Mouse (Mus musculus): Measurements from ENCODE around the gene Aftph. TPM values are rescaled to one million over a fixed set of nuclear protein-coding genes. Genes with fewer than 3 reads are reported as not detected.
"Not testable (repeated sequence)": the region's sequence is repeated elsewhere in the genome, so short reads cannot be mapped to it uniquely, and the experiment has no call there.

Gene Aftph
- 10 to 100 TPM; 77.2 to 77.3 TPM for total RNA-seq (2021)

DNA sequence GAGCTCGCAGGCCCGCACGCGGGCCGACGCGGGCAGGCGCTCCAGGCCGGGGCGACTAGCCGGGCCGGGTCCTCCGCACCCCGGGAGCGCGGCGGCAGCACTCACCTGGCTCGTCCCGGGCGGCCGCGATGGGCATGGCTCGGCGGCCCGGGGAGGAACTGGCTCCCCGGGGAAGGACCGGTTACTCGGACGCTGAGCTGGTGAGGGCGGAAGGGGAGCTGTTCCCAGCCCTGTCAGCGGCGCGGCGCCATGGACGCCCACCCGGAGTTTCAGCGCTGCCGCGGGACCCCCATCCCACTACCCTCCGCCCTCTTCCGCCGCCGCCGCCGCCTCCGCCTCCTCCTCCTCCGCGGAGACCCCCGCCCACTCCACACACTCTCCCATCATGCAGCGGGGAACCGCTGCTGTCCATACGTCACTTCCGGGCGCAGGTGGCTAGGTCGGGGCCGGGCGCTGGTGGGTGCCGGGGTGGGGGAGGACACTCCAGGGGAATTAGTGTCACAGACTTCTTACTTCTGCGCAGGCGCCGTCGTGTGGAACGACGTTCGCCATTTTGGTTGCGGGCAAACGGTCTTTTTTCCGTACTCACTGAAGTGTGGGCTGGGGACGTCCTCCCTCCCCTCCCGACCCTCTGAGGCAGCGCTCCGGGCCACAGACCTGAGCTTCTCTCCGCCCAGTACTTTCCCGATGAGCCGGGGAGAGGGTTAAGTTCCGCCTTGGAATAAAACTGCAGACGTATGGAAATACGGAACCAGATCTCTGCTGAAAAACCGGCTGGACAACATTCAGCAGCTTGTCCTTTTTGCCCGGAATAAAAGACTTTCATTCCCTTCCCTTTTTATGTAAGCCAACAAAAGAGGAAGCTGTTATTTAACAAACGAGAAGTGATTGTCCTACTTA lies at the start of gene Aftph:
Aftph (minus strand) TSS at position 389 of the 900 bp plus-strand sequence.
- peak; percentile 93 to 95 for DNase-seq (ENCODE audit: extremely low spot score in 1 of 2, low spot score in 1 of 2)

DNA sequence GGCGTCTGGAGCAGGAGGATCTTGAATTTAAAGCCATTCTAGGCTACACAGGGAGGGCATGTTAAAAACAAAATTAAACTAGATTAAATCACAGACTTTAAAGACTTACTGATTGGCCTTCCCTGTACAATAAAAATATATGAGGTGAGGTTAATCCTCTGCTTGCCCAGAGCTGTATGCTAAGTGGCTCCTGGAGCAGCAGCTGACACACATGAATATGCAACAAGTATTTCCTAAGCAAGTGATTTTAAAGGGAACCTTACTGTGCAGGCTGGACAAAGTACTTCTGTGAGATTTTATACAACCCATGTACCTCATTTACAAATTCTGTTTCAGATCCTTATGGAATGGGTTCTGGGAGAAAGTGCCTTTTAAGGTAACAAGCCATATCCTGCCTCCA lies 47.6 kb upstream of the Aftph start:
- no peak for DNase-seq (ENCODE audit: extremely low spot score in 1 of 2, low spot score in 1 of 2)

DNA sequence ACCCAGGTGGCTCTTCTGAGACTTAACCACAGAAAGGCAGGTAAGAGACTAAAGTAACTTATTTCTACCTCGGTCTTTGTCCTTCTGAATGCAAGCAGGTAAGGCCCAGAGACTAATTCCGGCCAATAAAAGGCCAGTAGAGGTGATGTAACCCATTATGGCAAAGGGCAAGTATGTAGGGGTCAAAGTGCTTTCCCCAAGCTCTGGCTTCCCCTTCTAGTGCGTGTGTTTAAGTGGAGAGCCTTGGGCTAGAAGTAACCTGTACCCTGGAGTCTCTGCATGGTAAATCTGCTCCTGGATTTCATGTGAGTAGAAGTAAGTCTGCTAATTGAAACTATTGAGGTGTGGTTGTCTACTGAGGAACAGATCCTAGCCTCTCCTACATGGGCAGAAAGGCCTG lies 46.7 kb upstream of the Aftph start:
- DNase-seq (ENCODE audit: extremely low spot score in 1 of 2, low spot score in 1 of 2), result no peak

DNA sequence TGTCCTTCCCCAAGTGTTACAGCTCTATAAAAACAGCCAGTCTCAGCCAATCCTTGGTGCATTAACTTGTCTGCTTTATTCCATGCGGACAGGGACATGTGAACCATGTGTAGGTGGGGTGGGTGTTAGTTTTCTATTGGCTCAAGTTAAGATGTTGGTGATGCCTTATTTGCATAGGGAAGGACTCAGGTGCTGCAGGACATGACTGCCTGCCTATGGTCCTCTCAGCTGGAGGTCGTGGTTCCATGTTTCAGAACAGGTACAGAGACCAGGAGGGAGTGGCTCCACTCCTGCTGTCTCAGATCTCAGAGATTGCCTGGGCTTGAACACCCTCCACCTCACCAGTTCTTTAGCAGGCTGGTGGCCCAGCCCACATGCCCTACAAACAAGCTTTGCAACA lies 44.8 kb upstream of the Aftph start:
- DNase-seq (ENCODE audit: extremely low spot score in 1 of 2, low spot score in 1 of 2), result no peak

DNA sequence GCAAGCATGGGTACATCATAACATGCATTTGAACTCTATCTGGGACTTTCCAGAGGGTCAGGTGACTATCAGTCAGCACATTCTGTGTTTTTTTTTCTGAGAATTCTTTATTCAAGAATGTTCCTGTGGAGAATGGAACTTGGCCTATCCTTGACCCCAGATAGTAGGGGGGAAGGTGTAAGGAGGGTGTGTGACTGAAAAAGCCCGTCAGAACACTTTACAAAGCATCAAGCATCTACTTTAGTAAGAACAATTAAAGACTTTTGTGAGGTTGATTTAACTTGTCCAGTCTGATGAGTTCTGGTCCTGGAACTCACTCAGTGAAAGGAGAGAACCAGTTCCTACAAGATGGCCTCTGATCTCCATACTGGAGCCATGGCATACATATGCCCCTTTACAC lies 43.8 kb upstream of the Aftph start:
- no peak for DNase-seq (ENCODE audit: extremely low spot score in 1 of 2, low spot score in 1 of 2)

DNA sequence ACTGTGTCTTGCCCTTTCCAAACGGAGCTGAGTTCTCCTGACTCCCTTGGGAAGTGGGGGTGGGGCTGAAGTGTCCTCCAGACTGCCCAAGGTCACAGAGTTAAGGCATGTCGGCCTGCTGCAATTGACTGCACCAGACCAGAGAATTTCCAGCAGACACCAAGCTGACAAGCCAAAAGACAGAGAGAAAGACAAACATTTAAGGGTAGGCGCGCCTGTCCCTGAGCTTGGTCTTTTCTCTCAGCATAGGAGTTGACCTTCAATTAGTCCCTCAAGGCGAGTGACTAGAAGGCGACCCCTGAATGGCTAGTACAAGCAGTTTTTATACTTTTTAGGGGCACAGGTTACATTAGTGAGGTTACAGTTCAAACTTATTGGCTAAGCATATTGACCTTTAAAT lies 43.4 kb upstream of the Aftph start:
- no peak for DNase-seq (ENCODE audit: extremely low spot score in 1 of 2, low spot score in 1 of 2)

DNA sequence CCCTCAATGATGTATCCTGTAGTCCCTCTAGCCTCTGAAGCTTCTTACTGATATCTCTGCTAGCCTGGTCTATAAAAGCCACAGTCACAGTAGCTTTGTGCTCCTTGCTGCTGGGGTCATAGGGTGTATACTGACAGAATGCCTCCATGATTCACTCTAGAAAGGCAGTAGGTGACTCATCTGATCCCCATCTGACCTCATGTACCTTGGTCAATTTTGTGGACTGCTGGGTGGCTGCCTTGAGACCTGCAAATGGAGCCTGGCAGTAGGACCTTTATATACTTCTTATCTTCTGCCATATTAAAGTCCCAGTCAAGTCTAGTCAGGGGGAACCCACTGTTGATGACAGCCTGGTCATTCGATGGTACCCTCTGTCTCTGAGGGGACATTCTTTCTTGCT lies 42.1 kb upstream of the Aftph start:
- DNase-seq (ENCODE audit: extremely low spot score in 1 of 2, low spot score in 1 of 2), result no peak

DNA sequence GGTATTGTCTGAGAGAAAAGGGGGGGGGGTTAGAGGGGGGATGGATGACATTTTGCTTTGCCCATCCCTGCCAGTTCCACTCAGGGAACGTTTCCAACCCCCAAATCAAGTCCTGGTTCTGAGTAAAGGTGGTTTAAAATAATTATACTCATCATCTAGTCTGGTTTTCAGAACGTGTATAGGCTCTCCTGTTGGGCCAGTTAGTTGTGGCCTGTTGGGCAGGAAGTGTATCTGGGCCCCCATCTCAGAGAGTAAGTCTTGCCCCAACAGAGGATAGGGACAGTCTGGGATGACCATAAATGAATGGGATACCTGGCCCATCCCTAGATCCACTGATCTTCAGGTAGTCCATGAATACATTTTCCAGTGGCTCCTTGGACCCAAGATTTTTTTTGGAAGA lies 41.2 kb upstream of the Aftph start:
- no peak for DNase-seq (ENCODE audit: extremely low spot score in 1 of 2, low spot score in 1 of 2)

DNA sequence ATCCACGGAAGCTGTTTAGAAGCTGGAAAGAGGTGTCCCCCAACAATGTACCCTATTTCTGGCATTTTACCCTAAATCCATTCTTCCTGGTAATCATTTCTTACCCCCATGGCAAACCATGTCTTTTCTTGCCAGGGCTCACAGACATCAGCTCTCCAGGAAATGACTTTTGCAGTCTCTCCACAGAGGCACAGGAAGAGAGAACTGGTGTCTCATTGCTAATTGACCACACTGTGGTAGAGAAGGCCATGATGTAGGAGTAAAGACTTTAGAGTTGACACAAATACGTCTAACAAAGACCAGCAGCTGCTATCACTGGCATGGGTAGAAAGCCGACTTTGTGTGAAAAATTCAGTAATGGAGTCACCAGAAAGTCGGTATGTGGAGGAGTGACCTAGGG lies 38.9 kb upstream of the Aftph start:
- no peak for DNase-seq (ENCODE audit: extremely low spot score in 1 of 2, low spot score in 1 of 2)

DNA sequence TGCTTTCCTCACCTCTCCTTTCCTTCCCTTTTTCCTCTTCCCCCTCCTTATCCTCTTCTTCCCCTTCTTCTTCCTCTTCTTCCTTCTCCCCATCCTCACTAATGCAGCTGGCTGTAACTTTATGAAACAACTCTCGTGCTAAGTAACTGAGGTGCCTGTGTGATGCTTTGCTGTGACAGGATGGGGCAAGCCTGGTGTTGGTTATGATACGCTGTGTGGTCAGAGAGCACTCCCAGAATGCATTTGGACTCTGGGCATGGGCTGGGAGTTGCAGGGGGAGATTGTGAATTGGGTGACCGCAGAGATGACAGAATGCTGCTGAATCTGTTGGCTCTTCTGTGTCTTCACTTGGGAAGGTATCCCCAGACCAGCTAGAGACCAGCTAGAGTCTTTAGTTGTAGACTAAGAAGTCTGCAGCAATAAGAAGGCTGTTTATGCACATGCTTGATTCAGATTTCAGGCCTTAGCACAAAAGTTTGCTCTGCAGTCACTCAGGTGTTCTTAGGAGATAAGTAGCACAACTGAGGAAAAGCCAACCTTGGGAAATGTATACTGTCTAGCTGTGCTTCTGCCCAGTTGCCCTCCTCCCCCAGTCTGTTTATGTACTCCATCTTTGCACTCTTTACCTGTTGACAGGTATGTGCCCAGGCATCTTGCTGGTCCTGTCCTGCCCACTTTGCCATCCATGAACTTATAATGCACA lies 37.6 kb upstream of the Aftph start:
- no peak for DNase-seq (ENCODE audit: extremely low spot score in 1 of 2, low spot score in 1 of 2)

DNA sequence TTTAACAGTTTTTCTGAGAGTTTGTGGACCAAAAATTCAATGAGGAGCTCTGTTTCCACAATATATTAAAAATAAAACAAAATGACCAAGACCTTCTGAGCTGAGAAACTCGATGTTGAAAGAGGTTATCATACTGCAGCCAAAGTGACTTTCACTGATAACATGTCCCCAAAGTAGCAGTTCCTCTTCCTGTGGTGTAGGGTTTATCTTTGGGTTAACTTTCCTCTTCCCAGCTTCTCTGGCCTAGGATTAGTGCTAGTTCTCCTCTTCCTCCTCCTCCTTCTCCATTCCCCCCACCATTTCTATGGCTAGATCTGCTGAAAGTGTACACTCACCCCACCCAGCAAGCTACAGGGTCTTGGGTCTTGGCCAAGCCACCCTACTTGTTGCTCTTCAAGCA lies 36.9 kb upstream of the Aftph start:
- no peak for DNase-seq (ENCODE audit: extremely low spot score in 1 of 2, low spot score in 1 of 2)

DNA sequence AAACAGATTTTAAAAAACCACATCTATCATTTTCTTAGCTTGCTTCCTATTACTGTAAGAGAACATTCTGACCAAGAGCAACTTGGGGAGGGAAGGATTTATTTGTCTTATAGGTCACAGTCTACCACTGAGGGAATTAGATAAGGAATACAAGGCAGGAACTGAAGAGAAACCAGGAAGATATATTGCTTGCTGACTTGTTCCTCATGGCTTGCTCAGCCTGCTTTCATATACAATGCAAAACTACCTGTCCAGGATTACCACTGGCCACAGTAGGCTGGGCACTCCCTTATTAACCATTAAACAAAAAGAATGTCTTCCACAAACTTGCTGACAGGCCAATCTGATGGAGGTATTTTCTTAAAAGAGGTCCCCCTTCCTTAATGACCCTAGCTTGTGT lies 35.3 kb upstream of the Aftph start:
- DNase-seq (ENCODE audit: extremely low spot score in 1 of 2, low spot score in 1 of 2), result no peak

DNA sequence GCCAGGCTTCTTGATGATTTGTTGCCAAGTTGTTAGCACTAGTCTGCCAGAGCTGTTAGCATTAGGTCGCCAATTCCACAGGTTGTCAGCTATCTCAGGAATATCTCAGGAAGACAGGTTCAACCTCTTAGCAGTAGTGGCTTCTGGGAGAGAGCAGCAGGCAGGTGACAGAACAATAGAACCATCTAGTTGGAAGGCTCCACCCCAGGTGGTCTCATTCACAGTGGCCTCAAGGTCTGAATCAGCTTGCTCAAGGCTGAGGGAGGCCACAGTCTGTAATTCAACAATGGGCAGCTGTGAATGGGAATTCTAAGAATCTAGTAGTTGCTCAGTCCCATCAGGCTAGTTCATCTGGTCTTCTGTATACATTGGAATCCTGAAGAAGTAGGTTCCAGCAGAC lies 31.3 kb upstream of the Aftph start:
- no peak for DNase-seq (ENCODE audit: extremely low spot score in 1 of 2, low spot score in 1 of 2)

DNA sequence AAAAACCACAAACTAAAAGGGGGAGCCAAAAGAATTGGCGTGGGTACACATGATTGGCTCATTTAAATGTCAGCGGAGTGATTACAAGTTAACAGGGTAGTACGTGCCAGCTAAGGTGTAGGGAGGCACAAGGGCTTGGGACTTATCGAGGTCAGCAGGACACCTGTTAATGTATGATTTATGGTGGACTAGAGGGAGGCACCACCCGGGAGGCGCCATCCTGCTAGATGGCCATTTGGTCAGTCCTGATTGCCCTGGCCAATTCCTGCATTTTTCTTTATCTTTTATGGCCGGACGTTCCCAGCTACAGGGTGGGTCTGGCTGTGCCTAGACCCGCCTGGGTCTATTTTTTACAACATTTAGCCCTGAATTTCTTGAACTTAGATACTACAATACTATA lies 30.4 kb upstream of the Aftph start:
- not testable (repeated sequence) for DNase-seq (ENCODE audit: extremely low spot score in 1 of 2, low spot score in 1 of 2)

DNA sequence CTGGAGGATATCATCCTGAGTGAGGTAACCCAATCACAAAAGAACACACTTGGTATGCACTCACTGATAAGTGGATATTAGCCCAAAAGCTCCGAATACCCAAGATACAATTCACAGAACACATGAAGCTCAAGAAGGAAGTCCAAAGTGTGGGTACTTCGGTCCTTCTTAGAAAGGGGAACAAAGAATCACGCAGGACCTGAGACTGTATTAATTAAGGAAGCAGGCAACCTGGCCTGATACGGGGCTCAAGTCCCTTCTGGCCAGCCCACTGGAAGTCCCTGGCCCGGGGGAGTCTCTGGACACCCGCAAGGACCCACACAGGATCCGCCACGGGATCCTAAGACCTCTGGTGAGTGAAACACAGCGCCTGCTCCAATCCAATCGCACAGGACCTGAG lies 20.6 kb upstream of the Aftph start:
- not testable (repeated sequence) for DNase-seq (ENCODE audit: extremely low spot score in 1 of 2, low spot score in 1 of 2)

DNA sequence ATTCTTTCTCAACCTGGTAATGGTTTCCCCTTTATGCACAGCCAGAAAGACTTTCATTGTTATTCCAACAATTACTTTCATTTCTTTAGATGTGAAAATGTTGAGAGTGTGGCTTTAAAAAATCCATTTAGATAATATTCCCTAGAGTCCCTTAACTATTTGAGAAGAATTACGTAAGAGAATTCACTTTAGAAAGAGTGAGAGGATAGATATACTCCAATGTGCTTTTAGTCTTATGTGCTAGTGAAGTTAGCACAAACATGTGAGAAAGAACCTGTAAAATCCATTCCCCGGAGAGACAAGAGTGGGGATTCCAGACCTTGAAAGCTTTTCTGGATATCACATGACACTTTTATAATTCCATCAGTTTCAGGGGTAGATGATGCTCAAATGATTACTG lies 9.2 kb upstream of the Aftph start:
- DNase-seq (ENCODE audit: extremely low spot score in 1 of 2, low spot score in 1 of 2), result no peak

DNA sequence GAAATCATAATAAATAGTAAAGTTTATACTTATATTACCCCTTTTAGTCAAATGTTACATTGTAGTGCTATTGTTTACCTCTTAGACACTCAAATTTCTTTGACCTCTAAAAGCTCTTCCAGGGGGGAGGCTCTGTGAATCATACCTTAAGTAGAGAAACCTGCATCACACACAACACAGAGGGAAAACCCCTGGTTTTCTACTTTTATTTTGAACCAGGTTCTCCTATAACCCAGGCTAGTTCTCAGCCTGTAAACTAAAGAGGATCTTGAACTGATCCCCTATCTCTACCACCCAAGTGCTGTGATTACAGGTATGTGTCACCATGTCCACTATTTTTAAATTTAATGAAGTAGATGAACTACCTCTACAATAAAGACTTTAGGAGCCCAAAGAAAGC lies 2.0 kb upstream of the Aftph start:
- no peak for DNase-seq (ENCODE audit: extremely low spot score in 1 of 2, low spot score in 1 of 2)

DNA sequence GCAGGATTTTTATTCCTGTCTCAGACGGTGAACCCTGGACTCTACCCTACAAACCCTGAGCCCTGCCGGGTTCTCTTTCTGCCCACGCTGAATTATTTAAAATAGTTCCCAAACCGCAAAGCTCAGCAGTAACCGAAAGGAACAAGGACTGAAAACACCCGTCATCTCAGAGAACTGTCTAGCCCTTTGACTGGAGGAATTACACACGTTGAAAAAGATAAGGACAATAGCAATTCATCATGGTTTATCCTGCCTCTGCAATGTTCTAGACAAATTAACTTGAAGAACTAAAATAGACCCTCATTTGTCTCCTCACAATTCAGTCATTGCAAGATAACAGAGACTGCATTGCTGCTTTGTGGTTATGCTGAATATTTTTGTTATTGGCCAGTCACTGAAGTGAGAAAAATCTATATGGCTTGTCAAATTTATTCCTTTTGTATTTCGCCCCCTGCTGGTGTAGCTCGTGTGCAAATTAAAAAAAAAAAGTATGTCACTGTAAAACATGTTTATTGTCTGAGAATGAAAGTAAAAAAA lies 1.0 kb upstream of the Aftph start:
- DNase-seq (ENCODE audit: extremely low spot score in 1 of 2, low spot score in 1 of 2), result peak; percentile 31 to 66

DNA sequence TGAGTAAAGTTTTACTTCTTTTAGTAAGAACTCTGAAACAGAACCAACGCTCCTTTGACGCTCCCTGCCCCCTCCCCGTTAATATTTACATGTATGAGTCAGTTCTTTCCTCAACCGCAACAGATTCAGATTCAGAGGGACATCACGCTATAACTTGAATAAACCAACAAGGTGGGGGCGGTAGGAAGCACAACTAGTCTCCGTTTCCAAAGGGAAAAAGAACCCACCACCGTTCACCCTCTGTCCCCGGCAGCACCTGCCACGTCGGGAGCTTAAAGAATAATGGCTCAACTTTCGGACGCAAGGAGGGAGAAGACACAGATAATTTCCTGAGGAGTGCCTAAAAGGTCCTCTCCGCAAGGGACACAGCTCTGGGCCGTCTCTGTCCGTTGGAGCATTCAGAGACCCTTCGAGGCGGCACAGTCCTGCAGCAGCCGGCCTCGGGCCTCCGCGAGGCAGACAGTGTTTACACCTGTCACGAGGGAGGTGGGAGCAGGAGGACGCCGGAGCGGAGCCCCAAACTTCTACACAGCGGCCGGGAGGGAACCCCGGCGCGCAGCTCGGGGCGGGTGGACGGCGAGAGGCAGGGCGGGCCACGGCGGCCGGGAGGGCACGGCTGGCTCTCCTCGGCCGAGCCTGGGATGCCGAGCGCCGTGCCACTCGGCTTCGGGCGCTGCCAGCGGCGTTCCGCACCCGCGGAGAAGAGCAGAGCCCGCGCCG lies 748 bp downstream of the Aftph start:
- peak in 1 of 2 experiments; percentile 13 for DNase-seq (ENCODE audit: extremely low spot score in 1 of 2, low spot score in 1 of 2)

DNA sequence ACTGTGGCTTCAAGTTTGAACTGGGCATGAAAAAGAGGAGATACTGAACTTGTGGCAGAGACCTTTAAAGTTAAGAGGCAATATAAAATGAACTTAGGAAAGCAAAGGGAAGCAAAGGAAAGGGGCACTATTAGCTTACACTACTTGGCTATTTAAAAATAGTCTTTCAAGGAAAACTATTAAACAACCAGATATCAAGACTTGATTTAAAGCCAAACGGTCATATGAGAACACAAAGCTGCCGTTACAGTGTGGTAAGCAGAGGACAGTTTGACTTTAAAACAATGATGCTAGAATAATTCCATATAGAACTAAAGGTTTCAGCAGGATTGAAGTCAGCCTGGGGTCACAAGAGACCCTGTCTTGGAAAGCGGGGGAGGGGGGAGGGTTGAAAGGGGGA lies 7.3 kb downstream of the Aftph start:
- no peak for DNase-seq (ENCODE audit: extremely low spot score in 1 of 2, low spot score in 1 of 2)

DNA sequence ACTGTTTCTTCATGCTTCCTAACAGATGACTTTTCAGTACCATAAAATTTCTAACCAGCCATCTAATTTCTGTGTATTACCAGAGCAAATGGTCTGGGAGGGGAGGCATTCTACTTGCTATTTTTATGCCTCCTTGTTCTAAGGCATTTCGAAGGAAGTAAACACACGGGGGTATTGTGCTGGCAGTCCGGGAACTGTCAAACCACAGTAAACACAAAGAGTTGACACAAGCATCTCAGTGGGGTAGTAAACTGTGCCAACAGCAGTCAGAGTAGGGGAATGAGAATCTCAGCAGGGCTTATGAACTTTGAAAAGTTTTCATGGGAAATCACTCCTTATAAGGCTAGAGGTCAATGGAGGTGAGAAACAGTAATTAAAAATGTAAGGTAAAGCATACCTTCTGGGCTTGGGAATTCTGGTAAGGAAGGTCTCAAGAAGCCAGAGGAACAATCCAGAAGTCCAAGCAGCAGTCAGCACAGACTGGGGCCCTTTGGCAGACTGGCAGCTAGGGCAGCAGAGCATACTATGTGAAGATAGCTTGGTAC lies 7.8 kb downstream of the Aftph start:
- no peak for DNase-seq (ENCODE audit: extremely low spot score in 1 of 2, low spot score in 1 of 2)

Data from layer of hippocampus, postnatal 25 days (tissue).